Mouse (Mus musculus) C2C12 (cell line): ENCODE results near the gene Rnf2. TPM values are rescaled to one million over a fixed set of nuclear protein-coding genes. Genes with fewer than 3 reads are reported as not detected.
"Not testable (repeated sequence)": the region's sequence is repeated elsewhere in the genome, so short reads cannot be mapped to it uniquely, and the experiment has no call there.

ENCODE experiments used
- H3K27me3 ChIP-seq: one replicate; pipeline ENCODE4 v1.6.1; 2011; ENCODE audit not compliant: control insufficient read depth, insufficient read depth, insufficient read length
- H3K36me3 ChIP-seq: one replicate; pipeline ENCODE4 v1.6.1; 2011; ENCODE audit not compliant: control insufficient read depth, insufficient read depth
- H3K4me3 ChIP-seq: one replicate; pipeline ENCODE4 v1.5.1; 2011; ENCODE audit warnings: mild to moderate bottlenecking, control low read depth; ENCODE audit not compliant: poor library complexity, insufficient read depth, severe bottlenecking
- H3K79me2 ChIP-seq: one replicate; pipeline ENCODE4 v1.6.1; 2011; ENCODE audit not compliant: control insufficient read depth, insufficient read depth
- H3K79me3 ChIP-seq: one replicate; pipeline ENCODE4 v1.6.1; 2011; ENCODE audit warnings: low read depth, control low read depth
- H3ac ChIP-seq: one replicate; pipeline ENCODE3; 2011; ENCODE audit warnings: low read depth; ENCODE audit not compliant: control insufficient read depth, insufficient read length
- CEBPB ChIP-seq: IDR thresholded peaks from one replicate; pipeline ENCODE4 v1.6.1; 2011; ENCODE audit warnings: low read depth, mild to moderate bottlenecking, control low read depth, moderate library complexity
- CTCF ChIP-seq: IDR thresholded peaks from one replicate; pipeline ENCODE4 v1.5.1; 2011; ENCODE audit not compliant: control insufficient read depth, insufficient read depth, insufficient read length
- FOSL1 ChIP-seq: IDR thresholded peaks from one replicate; pipeline ENCODE4 v1.8.0; 2011; ENCODE audit warnings: mild to moderate bottlenecking, low read length; ENCODE audit not compliant: poor library complexity, insufficient read depth, severe bottlenecking
- MAX ChIP-seq: IDR thresholded peaks from one replicate; pipeline ENCODE4 v1.6.1; 2011; ENCODE audit warnings: mild to moderate bottlenecking, control low read depth
- MYOD1 ChIP-seq: IDR thresholded peaks from one replicate; pipeline ENCODE4 v1.6.1; 2011; ENCODE audit warnings: low read depth; ENCODE audit not compliant: control insufficient read depth, insufficient read length
- MYOG ChIP-seq: IDR thresholded peaks from one replicate; pipeline ENCODE4 v1.6.1; 2011; ENCODE audit not compliant: control insufficient read depth, insufficient read length; ENCODE audit errors: extremely low read depth
- USF1 ChIP-seq: IDR thresholded peaks from one replicate; pipeline ENCODE4 v1.6.1; 2011; ENCODE audit warnings: low read depth, mild to moderate bottlenecking, control low read depth, moderate library complexity
- polyA plus RNA-seq: library from polyadenylated mRNA; unstranded; fragments of >200 nt; fragmentation: generic; extraction: Trizol; gene quantifications from one replicate; pipeline ENCODE4 v1.2.1, GENCODE M21; 2012; ENCODE audit warnings: missing spikeins

The Rnf2 gene
- polyA plus RNA-seq, 1 experiment: 10.7 TPM

DNA sequence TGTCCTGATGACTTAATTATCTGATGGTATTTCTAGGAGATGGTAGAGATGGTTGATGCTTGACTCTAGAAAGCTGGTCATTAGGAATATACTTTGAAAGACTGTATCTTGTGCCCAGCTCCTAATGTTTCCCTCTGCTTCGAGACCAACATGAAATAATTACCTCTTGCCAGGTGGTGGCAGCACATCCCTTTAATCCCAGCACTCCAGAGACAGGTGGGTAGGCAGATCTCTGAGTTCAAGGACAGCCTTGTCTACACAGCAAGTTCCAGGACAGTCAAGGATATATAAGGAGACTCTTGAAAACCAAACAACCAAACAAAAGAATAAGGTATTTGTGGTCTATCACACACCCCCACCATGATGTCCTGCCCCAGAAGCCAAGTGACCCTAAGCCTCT lies 17.2 kb downstream of the Rnf2 start:
- TF ChIP-seq FOSL1 (no peak), CTCF (no peak), MYOG (no peak), CEBPB (no peak), USF1 (no peak), MYOD1 (no peak), MAX (no peak)
- H3K4me3 ChIP-seq: no peak overlapping the region
- H3K27me3 ChIP-seq: no peaks in the 10 kb centered on the region
- peaks cover 41% of the 10 kb centered on the region for H3K79me3 ChIP-seq
- H3K79me2 ChIP-seq: peaks cover 86% of the 10 kb centered on the region
- peaks cover 13% of the 10 kb centered on the region for H3K36me3 ChIP-seq
- H3ac ChIP-seq: no peak overlapping the region

DNA sequence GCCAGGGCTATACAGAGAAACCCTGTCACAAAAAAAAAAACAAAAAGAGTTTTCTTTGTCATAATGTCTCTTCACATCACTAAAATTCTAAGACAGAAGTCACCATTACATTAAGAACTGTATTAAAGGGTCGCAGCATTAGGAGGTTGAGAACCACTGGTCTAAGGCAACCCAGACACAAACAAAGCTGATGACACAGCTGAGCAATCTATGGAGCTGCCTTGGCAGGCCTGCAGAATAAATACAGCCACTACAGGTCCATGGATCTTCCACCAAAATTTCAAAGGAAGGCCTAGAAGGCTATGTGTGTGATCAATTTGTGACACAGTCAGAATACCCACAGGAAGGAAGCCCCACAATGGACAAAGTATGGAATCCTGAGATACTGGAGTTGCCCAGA lies 18.3 kb downstream of the Rnf2 start:
- H3K36me3 ChIP-seq: peaks cover 17% of the 10 kb centered on the region
- TF ChIP-seq MAX (no peak), CEBPB (no peak), FOSL1 (no peak), MYOD1 (no peak), USF1 (no peak), CTCF (no peak), MYOG (no peak)
- H3ac ChIP-seq: no peak overlapping the region
- H3K27me3 ChIP-seq: no peaks in the 10 kb centered on the region
- peaks cover 36% of the 10 kb centered on the region for H3K79me3 ChIP-seq
- H3K79me2 ChIP-seq: peaks cover 76% of the 10 kb centered on the region
- H3K4me3 ChIP-seq: no peak overlapping the region

DNA sequence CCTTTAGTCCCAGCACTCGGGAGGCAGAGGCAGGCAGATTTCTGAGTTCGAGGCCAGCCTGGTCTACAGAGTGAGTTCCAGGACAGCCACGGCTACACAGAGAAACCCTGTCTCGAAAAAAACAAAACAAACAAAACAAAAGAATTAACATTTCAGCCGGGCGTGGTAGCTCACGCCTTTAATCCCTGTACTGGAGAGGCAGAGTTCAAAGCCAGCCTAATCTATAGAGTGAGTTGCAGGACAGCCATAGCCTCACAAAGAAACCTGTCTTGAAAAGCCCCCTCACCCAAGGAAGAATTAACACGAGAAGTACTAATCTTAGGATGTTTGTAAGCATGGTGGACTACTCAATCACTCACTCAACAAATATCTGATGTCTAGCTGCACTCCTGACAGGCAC lies 28.4 kb downstream of the Rnf2 start:
- H3K4me3 ChIP-seq, H3K79me3 ChIP-seq, H3K27me3 ChIP-seq, H3K79me2 ChIP-seq, H3ac ChIP-seq: not testable (repeated sequence)
- H3K36me3 ChIP-seq: peaks cover 63% of the 10 kb centered on the region

DNA sequence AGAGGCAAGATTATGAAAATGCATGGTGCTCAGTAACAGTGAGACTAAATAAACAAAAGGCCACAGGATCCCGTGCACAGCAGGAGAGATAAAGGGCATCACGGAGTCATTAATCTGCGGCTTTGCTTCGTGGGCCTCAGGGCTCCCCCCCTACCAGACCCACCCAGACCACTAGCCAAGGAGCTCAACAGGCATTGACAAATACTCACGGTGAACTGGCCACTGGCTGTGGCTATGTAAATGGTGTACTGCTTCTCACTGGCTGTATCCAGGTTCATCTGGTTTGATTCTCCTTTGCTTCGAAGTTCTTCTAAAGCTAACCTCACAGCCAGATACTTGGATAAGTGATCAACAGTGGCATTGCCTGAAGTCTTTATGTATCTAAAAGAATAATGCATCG lies 29.3 kb downstream of the Rnf2 start:
- TF ChIP-seq MYOG (no peak), FOSL1 (no peak)
- Histone ChIP-seq H3K79me2 (no peaks in the 10 kb centered on the region), H3K27me3 (no peaks in the 10 kb centered on the region), H3K4me3 (no peak overlapping the region), H3K79me3 (no peaks in the 10 kb centered on the region), H3K36me3 (peaks cover 55% of the 10 kb centered on the region), H3ac (no peak overlapping the region)

DNA sequence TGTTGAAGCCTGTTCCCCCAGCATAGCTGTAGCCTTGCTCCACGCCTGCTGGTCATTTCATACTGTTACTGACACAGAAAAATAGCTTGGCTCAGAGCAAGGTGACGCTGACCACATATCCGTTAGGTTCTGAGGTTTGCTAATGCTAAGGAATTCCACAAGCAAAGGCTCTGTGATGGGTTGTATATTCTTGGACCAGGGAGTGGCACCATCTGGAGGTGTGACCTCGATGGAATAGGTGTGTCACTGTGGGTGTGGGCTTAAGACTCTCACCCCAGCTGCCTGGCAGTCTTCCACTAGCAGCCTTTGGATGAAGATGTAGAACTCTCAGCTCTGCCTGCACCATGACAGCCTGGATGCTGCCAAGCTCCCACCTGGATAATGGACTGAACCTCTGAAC lies 34.2 kb downstream of the Rnf2 start:
- TF ChIP-seq MAX: no peak
- no peak for TF ChIP-seq FOSL1
- no peak for TF ChIP-seq CEBPB
- no peak for TF ChIP-seq MYOG
- Histone ChIP-seq H3ac (no peak overlapping the region), H3K4me3 (no peak overlapping the region), H3K79me2 (no peaks in the 10 kb centered on the region), H3K36me3 (peaks cover 22% of the 10 kb centered on the region), H3K27me3 (no peaks in the 10 kb centered on the region), H3K79me3 (no peaks in the 10 kb centered on the region)

DNA sequence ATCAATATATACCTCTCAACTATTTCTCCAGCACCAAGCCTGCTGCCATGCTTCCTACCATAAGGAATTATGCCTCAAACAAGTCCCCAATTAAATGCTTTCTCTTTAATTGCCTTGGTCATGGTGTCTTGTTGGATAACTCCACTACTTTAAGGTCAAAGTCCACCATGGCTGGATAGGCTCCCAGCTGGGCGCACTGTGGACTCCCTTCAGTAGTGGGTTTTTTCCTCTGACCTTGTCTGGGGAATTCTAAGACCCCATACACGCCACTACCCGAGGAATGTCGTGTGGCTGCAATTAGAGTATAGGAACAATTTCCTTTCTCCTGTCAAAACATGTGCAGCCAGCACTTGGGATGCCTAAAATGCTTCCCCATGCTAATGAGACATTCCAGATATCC lies 35.8 kb downstream of the Rnf2 start:
- H3K79me2 ChIP-seq: no peaks in the 10 kb centered on the region
- no peak overlapping the region for H3ac ChIP-seq
- peaks cover 5% of the 10 kb centered on the region for H3K36me3 ChIP-seq
- H3K4me3 ChIP-seq: no peak overlapping the region
- TF ChIP-seq USF1: no peak
- TF ChIP-seq CTCF: no peak
- no peak for TF ChIP-seq MYOG
- no peak for TF ChIP-seq FOSL1
- no peak for TF ChIP-seq MYOD1
- TF ChIP-seq CEBPB: no peak
- no peak for TF ChIP-seq MAX
- no peaks in the 10 kb centered on the region for H3K27me3 ChIP-seq
- no peaks in the 10 kb centered on the region for H3K79me3 ChIP-seq

DNA sequence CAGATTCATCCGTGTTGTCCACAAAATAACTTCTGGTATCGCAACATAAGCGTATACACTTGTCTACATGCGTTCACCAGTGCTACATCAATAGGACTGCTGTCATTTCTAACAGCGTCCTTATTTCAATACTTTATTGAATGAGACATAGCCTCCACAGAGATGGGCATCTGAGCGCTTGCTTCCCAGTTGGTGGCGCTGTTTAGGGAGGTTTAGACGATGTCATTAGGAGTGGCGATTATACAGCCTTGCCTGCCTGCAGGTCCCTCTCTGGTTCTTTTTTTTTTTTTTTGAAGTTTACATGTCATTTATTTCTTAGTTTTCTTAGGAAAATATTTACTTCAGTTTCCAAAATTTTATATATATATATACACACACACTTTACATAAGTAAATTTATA lies 39.5 kb downstream of the Rnf2 start:
- Histone ChIP-seq H3K79me3 (no peaks in the 10 kb centered on the region), H3K27me3 (no peaks in the 10 kb centered on the region), H3K4me3 (no peak overlapping the region), H3ac (no peak overlapping the region), H3K79me2 (no peaks in the 10 kb centered on the region), H3K36me3 (peaks cover 14% of the 10 kb centered on the region)
- no peak for TF ChIP-seq CEBPB
- no peak for TF ChIP-seq USF1
- no peak for TF ChIP-seq MYOD1
- TF ChIP-seq MYOG: no peak
- no peak for TF ChIP-seq CTCF
- TF ChIP-seq MAX: no peak
- TF ChIP-seq FOSL1: no peak
